Mouse (Mus musculus) limb, embryonic 15.5 days (tissue): ENCODE data around the gene Chchd10. TPM values are rescaled to one million over a fixed set of nuclear protein-coding genes. Genes with fewer than 3 reads are reported as not detected.
A peak's percentile ranks its signal among the peaks of the same experiment; 100 is the strongest.

Source experiments
- ATAC-seq: fragments of 200-750 bp; cut with Nextera tagmentation; 2 replicates; pipeline ENCODE4 v1.8.0; 2017; ENCODE audit warnings: low read depth, moderate TSS enrichment; ENCODE audit not compliant: insufficient number of reproducible peaks, low FRiP score, low TSS enrichment
- H3K27ac ChIP-seq: fragments of 300-500 bp; sonication (generic); 2 replicates; pipeline ENCODE4 v1.5.1; 2015; ENCODE audit warnings: moderate library complexity, mild to moderate bottlenecking, inconsistent platforms
- H3K27me3 ChIP-seq: fragments of 300-500 bp; sonication (generic); 2 replicates; pipeline ENCODE4 v1.6.1; 2015; ENCODE audit warnings: inconsistent platforms
- H3K36me3 ChIP-seq: fragments of 300-500 bp; sonication (generic); 2 replicates; pipeline ENCODE4 v1.6.1; 2015; ENCODE audit warnings: inconsistent platforms
- H3K4me1 ChIP-seq: fragments of 300-500 bp; sonication (generic); 2 replicates; pipeline ENCODE4 v1.6.1; 2015; ENCODE audit warnings: inconsistent platforms
- H3K4me2 ChIP-seq: fragments of 300-500 bp; sonication (generic); 2 replicates; pipeline ENCODE4 v1.6.1; 2015; ENCODE audit warnings: mild to moderate bottlenecking, inconsistent platforms
- H3K4me3 ChIP-seq: fragments of 300-500 bp; sonication (generic); 2 replicates; pipeline ENCODE4 v1.5.1; 2015; ENCODE audit warnings: mild to moderate bottlenecking, inconsistent platforms
- H3K9ac ChIP-seq: fragments of 300-500 bp; sonication (generic); 2 replicates; pipeline ENCODE4 v1.6.1; 2015; ENCODE audit warnings: inconsistent platforms
- H3K9me3 ChIP-seq: fragments of 300-500 bp; sonication (generic); 2 replicates; pipeline ENCODE4 v1.6.1; 2016; ENCODE audit warnings: inconsistent platforms
- WGBS: fragments of 180-500 bp; shearing (Covaris S2); methylation state at CpG from one replicate; pipeline ENCODE4 v1.1.7; 2015; 5-methylcytosine and 5-hydroxymethylcytosine counted together
- polyA plus RNA-seq: library from polyadenylated mRNA; unstranded; fragments of >200 nt; fragmentation: Nextera tagmentation; extraction: Ambion mirVana; gene quantifications from 2 replicates; pipeline ENCODE4 v1.2.1, GENCODE M21; 2015

Gene Chchd10
- polyA plus RNA-seq, 1 experiment from 2014 or later: 17.5 TPM

GRCm38 (mm10) chr10:75904391-75904790 is 28.5 kb upstream of the Chchd10 start:
- Histone ChIP-seq H3K4me1 (no peaks in the 10 kb centered on the region), H3K9ac (no peak overlapping the region), H3K4me3 (no peak overlapping the region), H3K36me3 (peaks cover 87% of the 10 kb centered on the region), H3K27ac (no peak overlapping the region), H3K4me2 (no peak overlapping the region), H3K9me3 (no peaks in the 10 kb centered on the region), H3K27me3 (no peaks in the 10 kb centered on the region)
- 94% methylated on average over 5 of the region's 5 CpGs for WGBS
- no peak for ATAC-seq

- peaks cover 90% of the 10 kb centered on the region for H3K36me3 ChIP-seq
- H3K9ac ChIP-seq: no peak overlapping the region
- H3K27ac ChIP-seq: no peak overlapping the region
- H3K27me3 ChIP-seq: no peaks in the 10 kb centered on the region
- no peak for ATAC-seq
- H3K4me2 ChIP-seq: no peak overlapping the region
- H3K9me3 ChIP-seq: no peaks in the 10 kb centered on the region
- WGBS: 91% methylated on average over 4 of the region's 4 CpGs
- H3K4me3 ChIP-seq: no peak overlapping the region
- H3K4me1 ChIP-seq: no peaks in the 10 kb centered on the region
These were observed 26.0 kb upstream of the Chchd10 start for GRCm38 (mm10) chr10:75906882-75907281.

- Histone ChIP-seq H3K4me3 (no peak overlapping the region), H3K9ac (no peak overlapping the region), H3K27me3 (no peaks in the 10 kb centered on the region), H3K9me3 (no peaks in the 10 kb centered on the region), H3K27ac (no peak overlapping the region), H3K4me1 (peaks cover 6% of the 10 kb centered on the region), H3K4me2 (no peak overlapping the region), H3K36me3 (peaks cover 77% of the 10 kb centered on the region)
- WGBS: 81% methylated on average over 2 of the region's 2 CpGs
- no peak for ATAC-seq
These were observed 22.2 kb upstream of the Chchd10 start for GRCm38 (mm10) chr10:75910698-75911097.

- WGBS: 55% methylated on average over 6 of the region's 6 CpGs
- peak; percentile 35; the same call in 1 of the 2 replicates for ATAC-seq
- Histone ChIP-seq H3K4me1 (peaks cover 28% of the 10 kb centered on the region), H3K27me3 (no peaks in the 10 kb centered on the region), H3K9ac (no peak overlapping the region), H3K27ac (peak overlapping the region; percentile 38; the same call in 1 of the 2 replicates), H3K4me2 (no peak overlapping the region), H3K4me3 (no peak overlapping the region), H3K9me3 (no peaks in the 10 kb centered on the region), H3K36me3 (peaks cover 72% of the 10 kb centered on the region)
These were observed 19.8 kb upstream of the Chchd10 start for GRCm38 (mm10) chr10:75913013-75913589.

GRCm38 (mm10) chr10:75915557-75915956 is 17.4 kb upstream of the Chchd10 start:
- no peak for ATAC-seq
- Histone ChIP-seq H3K4me2 (no peak overlapping the region), H3K9ac (no peak overlapping the region), H3K4me3 (no peak overlapping the region), H3K9me3 (no peaks in the 10 kb centered on the region), H3K27me3 (no peaks in the 10 kb centered on the region), H3K36me3 (peaks cover 61% of the 10 kb centered on the region), H3K27ac (no peak overlapping the region), H3K4me1 (peaks cover 51% of the 10 kb centered on the region)
- WGBS: 58% methylated on average over 7 of the region's 7 CpGs

GRCm38 (mm10) chr10:75916840-75917239 is 16.1 kb upstream of the Chchd10 start:
- Histone ChIP-seq H3K4me1 (peaks cover 53% of the 10 kb centered on the region), H3K4me2 (no peak overlapping the region), H3K4me3 (no peak overlapping the region), H3K9me3 (no peaks in the 10 kb centered on the region), H3K27ac (0 out of 2 replicates have a peak overlapping the region, but pooled peaks have one; percentile 22), H3K9ac (no peak overlapping the region), H3K27me3 (no peaks in the 10 kb centered on the region), H3K36me3 (peaks cover 50% of the 10 kb centered on the region)
- no peak for ATAC-seq
- 32% methylated on average over 8 of the region's 8 CpGs for WGBS

- Histone ChIP-seq H3K9me3 (no peaks in the 10 kb centered on the region), H3K36me3 (peaks cover 46% of the 10 kb centered on the region), H3K4me3 (no peak overlapping the region), H3K4me1 (peaks cover 55% of the 10 kb centered on the region), H3K27me3 (no peaks in the 10 kb centered on the region), H3K4me2 (no peak overlapping the region), H3K9ac (no peak overlapping the region), H3K27ac (no peak overlapping the region)
- ATAC-seq: no peak
- 81% methylated on average over 5 of the region's 5 CpGs for WGBS
These were observed 13.9 kb upstream of the Chchd10 start for GRCm38 (mm10) chr10:75919026-75919425.

GRCm38 (mm10) chr10:75921026-75921725 is 11.8 kb upstream of the Chchd10 start, which contains the start of gene Smarcb1:
TSS of gene Smarcb1 (minus strand) at chr10:75921617.
- WGBS: under 1% methylated on average over 72 of the region's 76 CpGs
- Histone ChIP-seq H3K27ac (peak within 1 kb of the TSS; percentile 95), H3K9me3 (no peaks in the 10 kb centered on the region), H3K4me2 (peak within 1 kb of the TSS; percentile 78), H3K36me3 (peaks cover 52% of the 10 kb centered on the region), H3K4me3 (peak within 1 kb of the TSS; percentile 79), H3K27me3 (no peaks in the 10 kb centered on the region), H3K9ac (peak within 1 kb of the TSS; percentile 90), H3K4me1 (peaks cover 51% of the 10 kb centered on the region)
- ATAC-seq: peak; percentile 81

- Histone ChIP-seq H3K27me3 (no peaks in the 10 kb centered on the region), H3K4me1 (peaks cover 44% of the 10 kb centered on the region), H3K27ac (peak overlapping the region; percentile 95), H3K4me2 (peak overlapping the region; percentile 78), H3K36me3 (peaks cover 55% of the 10 kb centered on the region), H3K4me3 (peak overlapping the region; percentile 79), H3K9ac (peak overlapping the region; percentile 90), H3K9me3 (no peaks in the 10 kb centered on the region)
- no peak for ATAC-seq
- 4% methylated on average over 22 of the region's 22 CpGs for WGBS
These were observed 11.0 kb upstream of the Chchd10 start for GRCm38 (mm10) chr10:75921726-75922560.

GRCm38 (mm10) chr10:75924324-75924723 is 8.6 kb upstream of the Chchd10 start:
- no peak for ATAC-seq
- 52% methylated on average over 2 of the region's 2 CpGs for WGBS
- no peaks in the 10 kb centered on the region for H3K9me3 ChIP-seq
- peaks cover 53% of the 10 kb centered on the region for H3K36me3 ChIP-seq
- peaks cover 22% of the 10 kb centered on the region for H3K4me1 ChIP-seq
- no peak overlapping the region for H3K4me2 ChIP-seq
- H3K27me3 ChIP-seq: no peaks in the 10 kb centered on the region
- H3K27ac ChIP-seq: no peak overlapping the region
- no peak overlapping the region for H3K9ac ChIP-seq
- H3K4me3 ChIP-seq: no peak overlapping the region

- Histone ChIP-seq H3K9me3 (no peaks in the 10 kb centered on the region), H3K4me2 (no peak overlapping the region), H3K4me1 (peaks cover 28% of the 10 kb centered on the region), H3K4me3 (no peak overlapping the region), H3K27me3 (no peaks in the 10 kb centered on the region), H3K9ac (no peak overlapping the region), H3K27ac (no peak overlapping the region), H3K36me3 (peaks cover 53% of the 10 kb centered on the region)
- 68% methylated on average over 13 of the region's 13 CpGs for WGBS
- no peak for ATAC-seq
These were observed 6.5 kb upstream of the Chchd10 start for GRCm38 (mm10) chr10:75926396-75926795.
